Mouse (Mus musculus): ENCODE measurements around the gene Syngr1.

DNA sequence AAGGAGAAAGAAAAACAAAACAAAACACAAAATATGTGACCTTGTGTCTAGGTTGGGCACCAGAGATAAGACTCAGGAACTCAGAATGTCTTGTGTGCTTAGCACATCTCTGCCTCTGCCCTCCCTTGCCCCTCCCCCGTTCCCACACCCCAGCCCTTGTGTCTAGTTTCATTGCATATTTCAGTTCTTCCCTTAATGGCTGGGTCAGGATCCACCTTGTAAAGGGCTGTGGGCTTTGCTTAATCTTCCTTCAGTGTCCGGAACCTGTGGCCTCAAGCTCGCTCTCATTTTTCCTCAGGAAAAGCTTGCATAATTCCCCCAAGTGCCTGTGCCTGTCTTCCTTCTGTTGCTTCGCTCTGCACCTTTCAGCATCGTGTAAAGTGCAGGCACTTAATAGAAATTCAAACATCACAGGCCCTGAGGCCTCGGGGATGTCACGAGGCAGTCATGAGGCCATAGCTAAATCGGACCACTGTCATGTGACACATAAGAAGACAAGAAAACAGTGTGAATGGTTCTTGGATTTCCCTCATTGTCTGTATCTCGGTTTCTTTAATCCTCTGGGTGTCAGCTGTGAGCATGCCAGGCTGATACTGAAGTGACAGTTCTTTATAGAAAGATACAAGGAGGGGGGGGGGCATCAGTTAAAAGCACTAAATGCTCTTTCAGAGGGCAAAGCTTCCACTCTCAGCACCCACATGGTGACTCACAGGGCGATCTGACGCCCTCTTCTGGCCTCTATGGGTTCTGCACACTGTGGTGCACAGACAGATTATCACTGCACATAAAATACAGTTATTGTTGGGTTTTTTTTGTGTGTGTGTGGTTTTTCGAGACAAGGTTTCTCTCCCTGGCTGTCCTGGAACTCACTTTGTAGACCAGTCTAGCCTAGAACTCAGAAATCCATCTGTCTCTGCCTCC, 14.6 kb downstream of the Syngr1 start:
- TF ChIP-seq POLR2A (IDR thresholded peaks at IDR 0.05; ENCODE audit: borderline replicate concordance, low read depth, low read length) = no peak
- peak; percentile 66 for TF ChIP-seq CTCF (IDR thresholded peaks at IDR 0.05; ENCODE audit: low read depth, low read length)

Measured in bone marrow macrophage, adult 2 months (primary cell).